Mouse (Mus musculus): ENCODE results near the gene Heatr1.

- TF ChIP-seq POLR2A (IDR thresholded peaks at IDR 0.05; ENCODE audit: control insufficient read depth, low read depth, low read length) (no peak), CTCF (IDR thresholded peaks at IDR 0.05; ENCODE audit: control insufficient read depth, insufficient read depth, insufficient replicate concordance, low read depth, low read length) (no peak)
Measured at GRCm38 (mm10) chr13:12433843-12434242, 39.0 kb downstream of the Heatr1 start.

Measured in testis, adult 2 months (tissue).